Mouse (Mus musculus): ENCODE data around the gene Fcf1.

DNA sequence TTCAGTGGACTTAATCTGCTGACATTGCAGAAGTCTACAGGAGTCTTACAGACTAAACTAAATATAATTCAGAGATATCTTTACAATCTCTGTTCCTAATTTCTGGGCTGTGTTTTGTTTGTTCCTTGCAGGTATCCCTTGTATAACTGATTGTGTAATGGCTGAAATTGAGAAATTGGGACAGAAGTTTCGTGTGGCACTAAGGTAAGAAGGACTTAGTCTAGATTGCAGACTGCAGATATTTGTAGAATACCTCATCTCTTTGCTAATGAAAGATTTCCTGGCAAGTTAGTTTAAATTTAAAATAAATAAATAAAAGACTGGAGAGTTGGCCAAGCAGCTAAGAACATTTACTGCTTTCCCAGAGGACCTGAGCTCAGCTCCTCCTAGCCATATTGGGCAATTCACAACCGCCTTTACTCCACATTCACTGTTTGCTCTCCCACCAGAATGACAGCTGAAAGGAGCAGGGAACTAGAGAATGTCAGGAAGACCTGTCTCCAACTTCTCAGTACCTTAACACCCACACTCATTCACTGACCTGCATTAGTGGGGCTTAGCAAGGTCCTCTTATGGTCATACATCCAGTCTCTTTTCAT is 8.7 kb downstream of the Fcf1 start:
- no peak for TF ChIP-seq GATA1 (IDR thresholded peaks at IDR 0.05; ENCODE audit: low read length)
- TF ChIP-seq TAL1 (IDR thresholded peaks at IDR 0.05; ENCODE audit: low read length): no peak
